Mouse (Mus musculus) erythroblast, embryonic 14.5 days (primary cell): ENCODE measurements around the gene Ndufb8.

ENCODE experiments used
- GATA1 ChIP-seq: IDR thresholded peaks from 2 replicates; pipeline ENCODE4 v1.6.1; 2012; ENCODE audit warnings: low read length, inconsistent platforms, mixed read lengths
- TAL1 ChIP-seq: IDR thresholded peaks from 3 replicates; pipeline ENCODE4 v1.6.1; 2012; ENCODE audit warnings: low read length, inconsistent platforms, mixed read lengths

DNA sequence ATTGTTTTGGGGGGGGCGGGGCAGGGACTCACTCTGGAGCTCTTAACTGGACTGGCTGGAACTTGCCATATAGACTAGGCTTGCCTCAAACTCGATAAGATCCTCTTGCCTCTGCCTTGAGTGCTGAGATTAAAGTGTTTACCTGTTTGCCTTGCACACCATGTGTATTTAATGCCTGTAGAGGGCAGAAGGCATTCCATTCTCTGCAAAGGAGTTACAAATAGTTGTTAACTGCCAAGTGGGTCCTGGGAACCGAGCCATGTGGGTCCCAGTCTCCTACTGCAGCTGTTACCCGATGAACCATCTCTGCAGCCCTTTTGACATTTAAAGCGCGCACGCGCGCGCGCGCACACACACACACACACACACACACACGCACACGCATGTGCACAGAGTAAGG, 8.8 kb upstream of the Ndufb8 start:
- TF ChIP-seq GATA1 (no peak), TAL1 (no peak)
